Mouse (Mus musculus): ENCODE data around the gene Snupn.
A peak's percentile ranks its signal among the peaks of the same experiment; 100 is the strongest.
"Not testable (repeated sequence)": the region's sequence is repeated elsewhere in the genome, so short reads cannot be mapped to it uniquely, and the experiment has no call there.

Gene Snupn

DNA sequence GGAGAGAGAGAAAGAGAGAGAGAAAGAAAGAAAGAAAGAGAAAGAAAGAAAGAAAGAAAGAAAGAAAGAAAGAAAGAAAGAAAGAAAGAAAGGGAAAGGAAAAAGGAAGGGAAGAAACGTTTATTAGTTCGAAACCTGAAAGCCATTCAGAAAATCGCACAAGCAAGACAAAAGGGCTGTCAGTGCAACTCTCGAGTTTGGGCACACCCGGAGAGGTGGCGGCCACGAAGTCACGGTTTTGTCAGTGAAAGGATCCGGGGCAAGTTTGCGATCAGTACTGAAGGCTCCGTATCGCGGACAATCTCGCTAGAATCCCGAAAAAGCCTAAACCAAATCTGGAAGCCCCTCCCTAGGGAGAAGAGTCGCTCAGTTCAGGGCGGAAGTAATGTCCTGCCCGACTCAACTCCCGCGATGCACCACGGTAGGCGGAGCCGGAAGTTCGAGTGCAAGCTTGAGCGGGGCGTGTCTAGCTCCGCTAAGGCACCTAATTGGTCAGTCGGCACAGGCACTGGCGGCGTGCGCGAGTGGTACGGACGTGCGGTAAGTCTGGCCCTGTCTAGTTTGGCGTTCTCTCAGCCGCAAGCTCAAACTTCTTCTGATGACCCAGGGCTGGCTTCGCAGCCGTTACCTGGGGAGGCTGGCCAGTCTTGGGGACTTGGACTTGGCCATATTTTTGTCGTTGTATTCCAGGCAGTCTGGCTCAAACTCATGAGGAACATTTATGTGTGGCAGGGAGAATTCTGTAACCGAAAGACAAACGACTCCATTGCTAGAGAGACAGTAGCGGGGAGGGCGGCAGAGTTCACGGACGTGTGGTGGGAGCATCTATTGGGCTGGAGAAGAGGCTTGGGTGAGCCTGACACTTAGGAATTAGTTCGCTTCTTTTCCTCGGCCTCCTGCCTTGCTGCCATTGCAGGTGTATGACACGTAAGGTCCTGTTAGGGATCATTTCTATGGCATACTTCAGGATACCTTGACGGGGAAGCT, at the start of gene Snupn:
Gene Snupn, plus strand, starts transcription at position 465 of the 987 bp plus-strand sequence.
- peak; percentile 93 for DNase-seq (ENCODE audit: low read depth, low spot score)

DNA sequence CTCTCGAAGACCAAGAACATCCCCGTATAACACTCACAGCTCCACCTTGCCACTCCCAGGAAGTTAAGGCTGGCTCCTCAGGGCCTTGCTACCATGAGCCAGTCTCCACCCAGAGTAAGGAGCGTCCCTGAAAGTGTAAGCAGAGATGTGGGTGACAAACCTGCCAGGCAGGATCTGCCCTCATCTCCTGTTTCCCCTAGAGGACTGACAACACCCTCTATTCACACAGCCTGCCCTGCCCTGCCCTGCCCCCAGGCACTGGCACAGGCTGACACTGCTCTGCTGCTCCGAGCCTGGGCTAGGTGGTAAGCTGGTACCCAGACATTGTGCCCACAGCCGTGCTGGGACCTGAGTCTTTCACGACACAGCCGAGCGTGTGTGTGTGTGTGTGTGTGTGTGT, 49.5 kb upstream of the Snupn start:
- DNase-seq (ENCODE audit: low read depth, low spot score), result no peak

DNA sequence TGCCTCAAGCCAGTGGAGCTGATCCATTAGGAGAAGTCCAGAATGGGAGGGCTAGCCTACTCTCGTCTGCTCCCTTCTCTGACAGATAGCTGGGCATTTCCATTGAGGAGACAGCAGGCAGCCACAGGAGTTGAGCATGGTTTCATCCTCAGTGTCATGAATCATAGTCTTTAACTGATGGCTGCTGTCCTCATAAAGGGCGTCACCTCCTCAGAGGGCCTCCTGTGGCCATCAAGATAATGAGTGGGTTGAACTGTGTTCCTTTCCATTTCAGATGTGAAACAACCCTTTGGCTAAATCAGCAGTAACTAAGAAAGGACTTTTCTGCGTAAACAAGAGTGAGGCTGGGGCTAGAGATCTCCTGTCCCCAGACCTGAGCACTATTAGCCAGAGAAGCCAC, 47.0 kb upstream of the Snupn start:
- DNase-seq (ENCODE audit: low read depth, low spot score), result no peak

DNA sequence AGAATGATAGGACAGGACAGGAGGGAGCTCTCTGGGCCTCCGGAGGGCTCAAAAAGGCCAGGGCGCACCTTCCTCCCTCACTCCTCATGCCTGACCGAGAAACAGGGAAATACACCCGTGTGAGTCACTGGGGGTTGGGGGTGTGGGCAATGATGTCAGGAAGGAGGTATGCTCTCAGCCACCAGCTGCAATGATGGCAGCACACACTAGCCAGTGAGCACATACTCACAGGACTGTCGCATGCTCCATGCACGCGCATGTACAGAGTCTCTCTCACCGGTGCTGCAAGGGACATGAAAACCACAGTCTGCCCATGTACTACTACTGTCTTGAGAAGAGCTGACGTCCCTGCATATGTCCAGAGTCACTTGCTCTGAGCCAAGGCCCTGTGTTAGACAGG, 43.1 kb upstream of the Snupn start:
- DNase-seq (ENCODE audit: low read depth, low spot score), result no peak

DNA sequence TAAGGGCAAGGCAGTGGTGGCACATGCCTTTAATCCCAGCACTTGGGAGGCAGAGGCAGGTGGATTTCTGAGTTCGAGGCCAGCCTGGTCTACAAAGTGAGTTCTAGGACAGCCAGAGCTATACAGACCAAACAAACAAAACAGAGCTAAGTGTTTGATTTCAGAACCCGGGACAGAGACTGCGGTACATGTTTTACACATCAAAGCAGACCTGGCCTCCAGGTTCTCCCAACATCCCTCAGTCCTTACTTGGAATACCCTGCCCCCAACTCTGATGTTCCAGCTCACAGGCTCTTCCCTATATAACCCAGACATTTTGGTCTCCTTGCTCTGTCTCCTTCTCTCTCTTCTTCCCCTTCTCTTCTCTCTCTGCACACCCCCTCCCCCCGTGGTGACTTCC, 40.7 kb upstream of the Snupn start:
- DNase-seq (ENCODE audit: low read depth, low spot score), result not testable (repeated sequence)

DNA sequence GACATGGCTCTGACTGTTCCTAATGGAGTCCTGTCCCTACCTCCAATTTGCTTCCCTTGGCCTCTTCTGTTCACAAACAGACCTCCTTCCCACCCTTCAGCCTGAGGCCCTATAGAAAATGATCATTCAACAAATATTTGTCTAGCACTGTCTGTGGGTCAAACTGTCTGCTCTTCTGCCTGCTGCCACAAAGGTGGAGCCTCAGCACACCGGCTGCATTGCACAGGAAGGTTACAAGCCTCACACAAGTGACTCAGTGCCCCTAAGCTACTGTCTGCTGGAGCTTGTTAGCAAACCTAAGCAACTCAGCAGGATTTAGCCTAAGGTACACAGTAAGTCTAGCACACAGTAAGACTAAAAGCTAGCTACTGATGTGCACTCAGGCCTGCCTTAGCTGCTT, 39.7 kb upstream of the Snupn start:
- no peak for DNase-seq (ENCODE audit: low read depth, low spot score)

DNA sequence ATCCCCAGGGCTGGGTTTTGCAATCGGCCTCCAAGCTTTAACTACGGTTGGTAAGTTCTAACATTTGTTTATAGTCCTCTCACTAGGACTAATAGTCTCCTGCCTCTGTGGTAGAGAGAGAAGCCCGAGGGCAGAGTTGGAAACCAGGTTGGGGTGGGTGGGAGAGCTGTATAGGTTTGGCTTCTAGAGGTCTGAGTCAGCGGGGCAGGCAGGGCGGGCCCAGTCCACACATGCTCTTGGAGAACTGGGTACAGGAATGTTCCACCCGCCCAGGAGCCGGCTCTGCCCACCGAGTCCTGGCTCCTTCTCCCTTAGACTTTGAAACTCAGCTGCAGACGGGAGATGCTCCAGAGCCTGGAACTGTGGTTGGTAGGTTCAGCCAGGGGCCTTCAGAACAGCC, 36.7 kb upstream of the Snupn start:
- DNase-seq (ENCODE audit: low read depth, low spot score), result no peak

DNA sequence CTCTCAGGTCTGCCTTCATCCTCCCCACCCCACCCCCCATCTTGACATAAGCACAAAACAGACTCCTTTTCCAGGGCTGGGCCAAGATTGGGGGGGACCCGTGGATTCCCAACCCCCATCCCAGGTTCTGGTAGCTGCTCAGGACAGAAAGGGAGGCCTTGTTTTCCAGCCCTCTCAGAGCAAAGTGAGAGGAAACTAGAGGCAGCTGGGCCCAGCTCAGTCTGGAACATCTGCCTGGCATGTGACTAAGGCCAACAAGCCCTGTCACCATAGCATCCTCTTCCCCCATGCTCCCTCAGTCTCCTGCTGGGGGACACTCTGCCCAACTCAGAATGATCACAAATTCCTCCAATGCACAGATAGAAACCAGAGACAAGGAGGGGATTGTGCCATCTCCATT, 35.6 kb upstream of the Snupn start:
- no peak for DNase-seq (ENCODE audit: low read depth, low spot score)

DNA sequence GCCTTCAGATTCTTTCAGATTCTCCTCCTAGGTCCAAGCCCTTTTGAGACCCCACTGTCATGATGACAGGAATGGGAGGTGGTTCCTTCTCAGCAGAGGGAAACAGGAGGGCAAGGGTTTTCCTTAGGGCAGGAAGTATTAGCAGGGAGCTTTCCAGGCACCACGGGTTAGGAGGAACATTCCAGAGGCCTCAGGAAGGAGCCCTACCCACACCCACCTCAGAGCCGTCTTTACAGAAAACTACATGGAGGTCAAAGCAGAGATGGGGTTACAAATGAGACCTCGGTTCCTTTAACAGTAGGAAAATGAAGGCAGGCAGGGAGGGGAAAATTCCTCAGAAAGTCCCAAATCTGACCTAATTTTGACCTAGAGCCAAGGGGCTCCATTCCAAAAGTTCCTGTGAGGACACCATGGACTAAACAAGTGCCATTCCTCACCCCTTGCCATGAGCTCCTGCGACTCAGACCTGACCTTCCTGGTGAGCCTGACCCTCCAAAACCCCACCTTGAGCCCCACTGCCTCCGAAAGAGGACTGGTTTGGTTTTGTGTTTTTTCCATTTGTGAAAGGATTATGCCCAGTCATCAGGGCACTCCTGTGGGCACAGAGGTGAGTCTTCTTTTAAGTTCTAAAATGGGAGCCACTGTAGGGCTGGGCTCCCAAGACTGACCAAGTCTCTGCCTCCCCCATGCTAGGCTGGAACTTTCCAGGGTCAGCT, 34.8 kb upstream of the Snupn start:
- no peak for DNase-seq (ENCODE audit: low read depth, low spot score)

DNA sequence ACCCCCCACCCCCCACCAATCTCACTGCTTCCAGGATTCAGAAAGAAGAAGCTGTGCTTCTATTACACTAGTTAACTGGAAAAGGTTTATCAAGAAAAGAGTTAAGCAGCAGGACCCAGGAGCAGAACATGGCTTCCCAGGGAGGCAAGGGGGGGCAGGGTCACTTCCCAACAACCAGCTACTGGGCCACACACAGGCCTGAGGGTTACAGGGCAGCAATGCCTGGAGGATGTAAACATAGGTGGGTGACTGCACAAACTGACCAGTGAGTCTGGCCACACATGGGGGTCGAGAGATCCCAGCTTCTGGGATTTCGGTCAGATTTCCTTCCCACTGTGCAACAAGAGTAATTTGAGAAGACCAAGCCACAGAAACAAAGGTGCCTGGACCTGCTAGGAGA, 33.5 kb upstream of the Snupn start:
- no peak for DNase-seq (ENCODE audit: low read depth, low spot score)

DNA sequence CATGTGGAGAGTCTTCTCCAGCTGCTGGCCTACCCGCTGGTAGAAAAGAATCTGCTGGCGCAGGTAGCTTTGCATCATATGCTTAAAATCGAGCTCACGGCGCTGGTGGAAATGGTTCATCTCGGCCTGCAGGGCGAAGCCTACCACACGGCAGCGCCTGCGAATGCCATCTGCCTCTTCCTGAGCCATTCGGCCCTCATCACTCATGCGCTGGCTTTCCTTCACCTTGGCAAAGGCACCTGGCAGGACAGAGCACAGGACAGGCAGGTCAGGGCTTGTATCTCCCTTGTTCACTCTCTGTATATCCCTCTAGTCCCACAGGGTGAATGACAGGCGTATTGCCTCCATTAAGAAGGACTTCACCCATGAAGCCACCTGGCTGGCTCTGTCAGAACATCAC, 32.2 kb upstream of the Snupn start:
- DNase-seq (ENCODE audit: low read depth, low spot score), result no peak

DNA sequence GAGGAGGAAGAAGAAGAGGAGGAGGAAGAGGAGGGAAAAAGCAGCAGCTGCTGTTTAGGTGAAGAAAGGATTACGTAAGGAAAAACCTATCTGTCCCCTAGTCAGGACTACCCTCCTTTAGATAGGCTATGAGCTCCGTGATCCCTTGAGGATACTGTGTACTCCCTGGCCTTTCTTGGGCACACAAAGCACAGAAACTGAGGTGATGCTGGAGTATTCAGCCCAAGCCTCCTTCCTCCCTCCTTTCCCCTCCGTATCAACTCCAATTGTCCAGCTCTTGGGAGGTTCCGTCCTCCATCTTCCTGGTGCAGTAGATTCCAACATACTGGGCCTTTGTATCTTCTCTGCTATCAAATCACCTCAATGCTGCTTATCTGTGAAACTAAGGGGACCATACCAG, 27.9 kb upstream of the Snupn start:
- no peak for DNase-seq (ENCODE audit: low read depth, low spot score)

DNA sequence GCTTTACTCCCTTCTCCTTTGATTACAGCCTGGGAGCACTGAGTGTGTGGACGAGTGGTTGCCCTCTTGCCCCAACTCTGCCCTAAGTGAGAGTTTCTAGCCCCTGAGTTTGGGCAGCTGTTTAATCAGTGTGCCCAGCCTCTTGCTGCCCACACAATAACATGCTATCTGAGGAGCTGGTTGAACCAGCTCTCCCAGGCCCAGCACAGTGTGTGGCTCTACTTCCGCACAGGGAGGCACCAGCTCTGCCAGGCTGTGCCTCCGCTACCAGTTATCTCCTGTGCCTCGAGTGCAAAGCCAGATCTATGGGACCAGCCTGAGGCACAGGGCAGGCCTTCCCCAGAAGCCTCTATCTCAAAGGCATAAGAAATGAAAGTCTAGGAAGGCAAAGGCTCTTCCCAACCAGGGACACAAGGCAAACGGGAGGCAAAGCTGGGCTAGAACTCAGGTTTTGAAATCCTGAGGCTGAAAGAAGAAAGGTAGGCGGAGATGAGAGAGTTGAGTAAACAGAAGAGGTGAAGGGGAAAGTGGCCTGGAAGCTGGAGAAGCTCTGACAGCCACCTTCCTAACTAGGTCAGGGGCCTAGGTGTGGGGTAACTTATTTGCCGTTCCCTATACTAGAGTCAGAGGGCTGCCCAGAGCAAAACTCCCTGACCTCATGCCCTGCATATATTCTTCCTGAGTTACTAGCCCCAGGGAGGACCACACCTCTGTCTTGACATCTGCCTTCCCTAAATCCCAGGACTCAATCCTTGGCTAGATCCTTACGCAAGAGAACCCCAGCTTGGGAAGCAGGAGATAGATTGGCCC, 26.6 kb upstream of the Snupn start:
- DNase-seq (ENCODE audit: low read depth, low spot score), result no peak

DNA sequence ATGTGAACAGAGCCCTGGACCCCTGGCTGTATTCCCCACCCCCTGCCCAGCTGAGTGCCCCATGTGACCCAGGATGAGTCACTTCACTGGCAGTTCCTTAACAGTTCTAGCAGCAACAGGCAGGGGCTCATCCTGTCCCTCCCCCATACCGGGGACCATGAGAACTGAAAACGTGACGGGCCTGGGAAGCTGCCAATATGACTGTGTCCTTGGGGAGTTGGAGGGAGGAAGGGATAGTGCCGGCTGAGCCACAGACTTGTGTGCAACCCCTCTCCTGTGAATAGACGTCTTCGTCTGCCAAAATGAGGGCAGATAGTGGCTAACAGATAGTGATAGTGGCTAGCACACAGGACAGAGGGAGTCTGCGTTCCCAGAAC, 26.0 kb upstream of the Snupn start:
- DNase-seq (ENCODE audit: low read depth, low spot score), result no peak

DNA sequence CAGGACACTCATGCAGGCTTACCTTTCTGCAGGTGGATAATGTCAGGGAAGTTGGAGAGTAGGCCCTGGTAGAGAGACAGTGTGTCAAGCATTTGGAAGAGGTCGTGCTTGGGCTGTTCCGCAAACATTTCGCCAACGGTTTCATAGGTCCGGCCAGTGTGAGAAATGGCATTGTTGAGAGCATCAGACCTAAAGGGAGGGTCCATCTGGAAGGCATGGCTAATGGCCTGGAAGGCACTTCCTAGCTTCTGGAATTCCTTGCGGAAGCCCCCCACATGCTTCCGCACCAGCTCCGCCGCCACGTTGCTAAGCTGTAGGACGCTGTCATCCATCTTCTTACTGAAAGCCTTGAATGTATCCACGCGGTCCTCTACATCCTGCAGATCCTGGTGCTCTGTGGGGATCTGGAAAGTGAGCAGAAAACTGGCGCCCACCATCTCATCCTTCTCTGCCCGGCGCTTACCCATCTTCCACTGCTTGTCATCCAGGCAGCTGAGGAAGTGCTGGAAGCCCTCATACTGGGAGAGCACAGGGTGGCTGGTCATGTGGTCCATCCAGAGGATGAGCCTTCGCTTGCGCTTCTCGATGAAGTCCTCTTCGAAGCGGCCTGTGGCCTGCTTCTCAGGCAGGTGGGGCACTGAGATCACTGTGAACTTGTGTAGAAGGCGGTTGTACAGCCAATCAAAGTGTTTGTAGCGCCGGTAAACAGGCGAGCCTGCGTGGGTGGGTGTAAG, 25.2 kb upstream of the Snupn start:
- no peak for DNase-seq (ENCODE audit: low read depth, low spot score)

DNA sequence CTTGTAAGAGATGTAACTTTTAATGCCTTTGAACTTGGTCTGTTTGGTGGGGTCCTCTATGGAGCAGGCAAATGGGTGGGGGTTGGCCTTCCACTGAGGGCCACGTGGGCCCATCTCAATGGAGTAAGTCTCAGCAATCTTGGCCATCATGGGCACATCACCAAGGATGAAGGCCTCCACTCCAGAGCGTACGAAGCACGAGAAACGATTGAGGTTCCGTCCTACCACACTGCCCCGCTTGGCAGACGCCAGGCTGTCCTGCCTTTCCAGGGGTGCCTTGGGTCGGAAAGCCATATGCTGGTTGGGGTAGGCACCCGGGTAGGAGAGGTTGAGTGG, 24.7 kb upstream of the Snupn start:
- DNase-seq (ENCODE audit: low read depth, low spot score), result no peak

DNA sequence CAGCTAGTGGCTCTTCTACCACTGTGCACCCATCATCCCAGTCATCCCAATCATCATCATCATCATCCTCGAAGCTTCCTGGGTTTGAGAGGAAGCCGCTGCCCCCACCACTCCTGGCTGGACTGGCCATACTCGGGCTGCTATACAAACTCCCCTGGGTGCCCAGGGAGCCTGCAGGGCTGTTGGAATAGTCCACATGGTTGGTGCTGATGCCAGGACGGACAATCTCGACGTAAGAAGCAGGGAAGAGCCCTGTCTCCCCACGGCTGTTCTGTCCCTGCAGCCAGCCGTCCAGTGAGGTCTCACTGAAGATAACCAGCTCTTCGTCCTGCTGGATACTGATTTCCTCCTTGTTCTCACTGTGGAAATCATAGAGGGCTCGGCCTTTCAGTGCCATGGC, 24.3 kb upstream of the Snupn start:
- no peak for DNase-seq (ENCODE audit: low read depth, low spot score)

DNA sequence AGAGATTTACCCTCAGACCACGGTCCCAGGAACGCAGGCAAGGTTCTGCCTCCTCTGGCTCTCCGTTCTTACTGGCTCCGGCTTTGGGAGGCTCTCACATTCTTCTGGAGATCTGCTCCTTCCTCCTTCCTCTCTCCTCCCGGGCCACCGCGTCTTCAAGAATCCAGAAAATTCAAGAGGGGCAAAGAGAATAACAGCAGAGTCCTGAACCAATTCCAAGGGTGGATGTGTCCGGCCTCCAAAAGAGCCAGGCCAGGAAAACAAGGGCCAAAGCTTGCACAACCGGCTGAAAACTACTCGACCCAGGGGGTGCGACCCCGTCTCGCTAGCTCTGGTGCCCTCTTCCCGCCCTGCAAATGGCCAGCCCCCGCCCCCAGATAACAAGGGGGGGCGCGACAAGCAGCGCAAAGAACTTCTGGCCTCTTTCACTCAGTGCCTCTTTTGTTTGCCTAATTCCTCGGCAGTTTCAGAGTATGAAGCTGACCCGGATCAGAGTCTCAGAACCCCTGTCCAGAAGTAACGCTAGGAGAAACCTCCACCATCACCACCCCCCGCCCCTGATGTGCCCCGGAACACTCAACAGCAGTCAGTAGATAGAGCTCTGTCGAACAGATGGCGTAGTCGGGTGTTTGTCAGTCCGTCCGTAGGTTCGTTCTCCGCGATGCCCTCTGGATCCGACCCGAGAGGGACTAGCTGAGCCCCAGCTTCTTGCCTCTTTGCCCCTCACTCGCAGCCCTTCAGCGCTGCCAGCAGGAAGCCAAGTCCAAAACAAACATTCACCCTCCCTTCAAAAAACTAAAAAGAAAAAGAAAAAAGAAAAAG, 23.3 kb upstream of the Snupn start:
- no peak for DNase-seq (ENCODE audit: low read depth, low spot score)

DNA sequence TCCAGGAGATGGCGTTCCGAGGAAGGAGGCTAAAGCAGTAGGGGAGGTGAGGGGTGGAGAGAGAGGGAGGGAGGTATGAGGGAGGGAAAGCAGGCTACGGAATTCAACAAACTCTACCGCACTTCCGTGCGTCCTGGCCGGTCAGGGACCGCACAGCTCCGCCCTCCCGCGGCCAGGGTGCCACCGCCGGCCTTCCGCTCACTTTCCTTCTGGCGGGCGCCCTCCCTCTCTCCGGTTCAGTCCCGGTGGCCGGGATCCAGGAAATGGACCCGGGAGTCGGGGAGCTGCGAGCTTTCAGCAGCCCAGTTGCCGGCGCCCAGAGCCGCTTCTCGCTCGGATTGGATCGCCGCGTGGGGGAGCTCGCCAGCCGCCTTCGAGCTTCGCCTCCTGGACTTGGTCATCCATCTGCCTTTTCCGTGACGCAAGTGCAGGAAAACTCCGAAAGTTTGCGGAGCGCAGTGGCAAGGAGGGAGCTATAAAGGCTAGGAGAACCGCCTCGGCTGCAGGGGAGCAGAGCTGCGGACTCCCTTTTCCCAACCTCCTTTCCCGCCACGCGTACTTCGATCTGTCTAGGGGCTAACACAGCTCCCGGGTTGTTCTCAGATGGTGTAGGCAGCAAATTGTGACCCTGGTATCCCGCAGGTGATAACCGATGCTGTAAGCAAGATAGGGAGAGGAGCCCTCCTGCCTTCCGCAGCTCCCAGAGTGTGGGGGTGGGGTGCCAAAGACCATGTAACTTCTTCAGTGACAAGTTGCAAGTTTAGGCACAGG, 22.5 kb upstream of the Snupn start, which contains the start of gene Snx33:
Gene Snx33, minus strand, starts transcription at position 331 of the 771 bp plus-strand sequence.
- peak; percentile 65 for DNase-seq (ENCODE audit: low read depth, low spot score)

DNA sequence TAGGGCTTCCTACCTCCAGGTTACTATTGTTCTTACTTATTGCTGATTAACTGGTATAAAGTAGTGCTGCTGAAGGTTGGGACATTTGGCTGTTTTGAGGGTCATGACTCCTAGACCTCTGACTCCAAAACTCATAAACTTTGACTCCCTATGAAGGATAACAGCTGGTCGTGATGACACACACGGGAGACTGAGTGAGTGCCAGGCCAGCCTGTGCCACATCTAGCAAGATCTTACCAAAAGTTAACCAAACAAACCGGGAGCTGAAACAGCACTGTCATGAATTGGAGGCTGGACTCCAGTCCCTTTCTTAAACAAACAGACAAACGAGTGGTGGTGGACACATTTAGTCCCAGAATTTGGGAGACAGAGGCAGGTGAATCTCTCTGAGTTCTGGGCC, 21.2 kb upstream of the Snupn start:
- DNase-seq (ENCODE audit: low read depth, low spot score), result no peak

Measured in retina, postnatal 7 days (tissue).